Mouse (Mus musculus): ENCODE data around the gene 4930438A08Rik.
"Not testable (repeated sequence)": the region's sequence is repeated elsewhere in the genome, so short reads cannot be mapped to it uniquely, and the experiment has no call there.

The 4930438A08Rik gene

GRCm38 (mm10) chr11:58282518-58282917 is 7.9 kb downstream of the 4930438A08Rik start:
- no peak for DNase-seq

- DNase-seq = no peak
These were observed 15.5 kb downstream of the 4930438A08Rik start for GRCm38 (mm10) chr11:58289992-58290682.

- DNase-seq = no peak
These were observed 16.2 kb downstream of the 4930438A08Rik start for GRCm38 (mm10) chr11:58290812-58291211.

GRCm38 (mm10) chr11:58292791-58293190 is 18.2 kb downstream of the 4930438A08Rik start:
- no peak for DNase-seq

GRCm38 (mm10) chr11:58297396-58297795 is 22.8 kb downstream of the 4930438A08Rik start:
- DNase-seq = no peak

GRCm38 (mm10) chr11:58301057-58301456 is 26.5 kb downstream of the 4930438A08Rik start:
- peak; percentile 67 to 74 for DNase-seq

- peak; percentile 96 to 100 for DNase-seq
These were observed 27.5 kb downstream of the 4930438A08Rik start for GRCm38 (mm10) chr11:58301837-58302754.

GRCm38 (mm10) chr11:58302774-58303445 is 28.3 kb downstream of the 4930438A08Rik start:
- DNase-seq = no peak

GRCm38 (mm10) chr11:58303594-58303993 is 29.0 kb downstream of the 4930438A08Rik start:
- DNase-seq = no peak

- DNase-seq = not testable (repeated sequence)
These were observed 30.7 kb downstream of the 4930438A08Rik start for GRCm38 (mm10) chr11:58305299-58305698.

- peak; percentile 95 to 98 for DNase-seq
These were observed 32.3 kb downstream of the 4930438A08Rik start, which contains the start of gene Zfp692 for GRCm38 (mm10) chr11:58306860-58307308. Gene Zfp692 (plus strand): TSS chr11:58307069.

- peak; percentile 44 to 52 for DNase-seq
These were observed 32.9 kb downstream of the 4930438A08Rik start for GRCm38 (mm10) chr11:58307411-58308080.

GRCm38 (mm10) chr11:58308661-58309060 is 34.1 kb downstream of the 4930438A08Rik start:
- no peak for DNase-seq

- DNase-seq = no peak
These were observed 39.5 kb downstream of the 4930438A08Rik start for GRCm38 (mm10) chr11:58314069-58314468.

GRCm38 (mm10) chr11:58315536-58316168 is 41.1 kb downstream of the 4930438A08Rik start:
- no peak for DNase-seq

GRCm38 (mm10) chr11:58316344-58316743 is 41.7 kb downstream of the 4930438A08Rik start:
- no peak for DNase-seq

GRCm38 (mm10) chr11:58316768-58317390 is 42.3 kb downstream of the 4930438A08Rik start:
- DNase-seq = no peak

- peak; percentile 98 to 99 for DNase-seq
These were observed 48.4 kb downstream of the 4930438A08Rik start for GRCm38 (mm10) chr11:58322824-58323569.

GRCm38 (mm10) chr11:58323570-58324340 is 49.2 kb downstream of the 4930438A08Rik start:
- no peak for DNase-seq

All from cerebellum, postnatal 36 days (tissue).